Mouse (Mus musculus) hindbrain, embryonic 11.5 days (tissue): ENCODE data around the gene Bex4. TPM values are rescaled to one million over a fixed set of nuclear protein-coding genes. Genes with fewer than 3 reads are reported as not detected.

Experiments used
- ATAC-seq: fragments of 200-750 bp; cut with Nextera tagmentation; 2 replicates; pipeline ENCODE4 v1.8.0; 2017; ENCODE audit warnings: mild to moderate bottlenecking, moderate TSS enrichment, moderate library complexity; ENCODE audit not compliant: low FRiP score
- DNase-seq: peaks from one replicate; pipeline ENCODE4 v3.0.0-alpha.2; 2015; ENCODE audit warnings: low spot score
- H3K27ac ChIP-seq: fragments of 300-500 bp; sonication (generic); 2 replicates; pipeline ENCODE4 v1.5.1; 2014; ENCODE audit warnings: mild to moderate bottlenecking, low read depth, low read length
- H3K27me3 ChIP-seq: fragments of 300-500 bp; sonication (generic); 2 replicates; pipeline ENCODE4 v1.6.1; 2014; ENCODE audit warnings: mild to moderate bottlenecking, low read length, moderate library complexity, mixed read lengths; ENCODE audit not compliant: control insufficient read depth, insufficient read depth
- H3K36me3 ChIP-seq: fragments of 300-500 bp; sonication (generic); 2 replicates; pipeline ENCODE4 v1.6.1; 2014; ENCODE audit warnings: mild to moderate bottlenecking, low read length, moderate library complexity, mixed read lengths; ENCODE audit not compliant: control insufficient read depth, insufficient read depth
- H3K4me1 ChIP-seq: fragments of 300-500 bp; sonication (generic); replicated peaks from 2 replicates; pipeline ENCODE4 v1.6.1; 2014; ENCODE audit warnings: low read length, mixed read lengths; ENCODE audit not compliant: control insufficient read depth, insufficient read depth
- H3K4me2 ChIP-seq: fragments of 300-500 bp; sonication (generic); replicated peaks from 2 replicates; pipeline ENCODE4 v1.6.1; 2014; ENCODE audit warnings: mild to moderate bottlenecking, low read depth, low read length
- H3K4me3 ChIP-seq: fragments of 300-500 bp; sonication (generic); 2 replicates; pipeline ENCODE4 v1.5.1; 2014; ENCODE audit warnings: low read depth, low read length
- H3K9ac ChIP-seq: fragments of 300-500 bp; sonication (generic); 2 replicates; pipeline ENCODE4 v1.6.1; 2014; ENCODE audit warnings: low read depth, low read length
- H3K9me3 ChIP-seq: fragments of 300-500 bp; sonication (generic); 2 replicates; pipeline ENCODE4 v1.6.1; 2016; ENCODE audit warnings: low read length; ENCODE audit not compliant: control insufficient read depth
- WGBS: fragments of 180-500 bp; shearing (Covaris S2); extraction: QIAGEN DNeasy Blood & Tissue Kit; methylation state at CpG from one replicate; pipeline ENCODE4 v1.1.7; 2014; 5-methylcytosine and 5-hydroxymethylcytosine counted together
- polyA plus RNA-seq: library from polyadenylated mRNA; unstranded; fragments of >200 nt; fragmentation: Nextera tagmentation; extraction: Ambion mirVana; gene quantifications from 2 replicates; pipeline ENCODE4 v1.2.1, GENCODE M21; 2014

Gene Bex4
- polyA plus RNA-seq, 1 experiment from 2014 or later: 85.4 TPM

GRCm38 (mm10) chrX:136171189-136172117, 32.7 kb downstream of the Bex4 start:
- Histone ChIP-seq H3K27me3 (no peaks in the 10 kb centered on the region), H3K4me3 (peak overlapping the region; percentile 53), H3K4me2 (peak overlapping the region; percentile 48), H3K36me3 (no peaks in the 10 kb centered on the region), H3K4me1 (no peaks in the 10 kb centered on the region), H3K9ac (peak overlapping the region; percentile 64), H3K9me3 (no peaks in the 10 kb centered on the region), H3K27ac (peak overlapping the region; percentile 58)
- WGBS: 20% methylated on average over 24 of the region's 24 CpGs
- ATAC-seq: peak; percentile 65
- DNase-seq: peak; percentile 66

GRCm38 (mm10) chrX:136172118-136172551, 33.3 kb downstream of the Bex4 start, which contains the start of gene Tceal8:
Gene Tceal8 (minus strand): TSS chrX:136172342.
- 27% methylated on average over 10 of the region's 10 CpGs for WGBS

GRCm38 (mm10) chrX:136172786-136173185, 34.0 kb downstream of the Bex4 start:
- H3K4me3 ChIP-seq: peak overlapping the region; percentile 53
- H3K36me3 ChIP-seq: no peaks in the 10 kb centered on the region
- WGBS: 22% methylated on average over 10 of the region's 10 CpGs
- DNase-seq: peak; percentile 40
- H3K9ac ChIP-seq: no peak overlapping the region
- no peak overlapping the region for H3K4me2 ChIP-seq
- H3K4me1 ChIP-seq: no peaks in the 10 kb centered on the region
- no peaks in the 10 kb centered on the region for H3K27me3 ChIP-seq
- H3K9me3 ChIP-seq: no peaks in the 10 kb centered on the region
- no peak overlapping the region; the same call in 1 of the 2 replicates for H3K27ac ChIP-seq
- ATAC-seq: no peak

More at GRCm38 (mm10) chrX:136172118-136172551, 33.3 kb downstream of the Bex4 start, which contains the start of gene Tceal8:
- DNase-seq: peak; percentile 86
- no peaks in the 10 kb centered on the region for H3K4me1 ChIP-seq
- no peaks in the 10 kb centered on the region for H3K36me3 ChIP-seq
- peak within 1 kb of the TSS; percentile 80 for H3K27ac ChIP-seq
- ATAC-seq: peak; percentile 95
- H3K4me3 ChIP-seq: peak within 1 kb of the TSS; percentile 53
- H3K9me3 ChIP-seq: no peaks in the 10 kb centered on the region
- no peaks in the 10 kb centered on the region for H3K27me3 ChIP-seq
- H3K4me2 ChIP-seq: peak within 1 kb of the TSS; percentile 48
- H3K9ac ChIP-seq: peak within 1 kb of the TSS; percentile 64

- no peaks in the 10 kb centered on the region for H3K27me3 ChIP-seq
- H3K4me1 ChIP-seq: no peaks in the 10 kb centered on the region
- ATAC-seq: peak; percentile 69
- H3K27ac ChIP-seq: no peak overlapping the region
- H3K4me2 ChIP-seq: no peak overlapping the region
- H3K4me3 ChIP-seq: no peak overlapping the region
- WGBS: 16% methylated on average over 11 of the region's 11 CpGs
- peak; percentile 18 for DNase-seq
- no peaks in the 10 kb centered on the region for H3K9me3 ChIP-seq
- no peak overlapping the region for H3K9ac ChIP-seq
- no peaks in the 10 kb centered on the region for H3K36me3 ChIP-seq
Observed at GRCm38 (mm10) chrX:136180897-136181553, 42.2 kb downstream of the Bex4 start.

- no peaks in the 10 kb centered on the region for H3K9me3 ChIP-seq
- no peaks in the 10 kb centered on the region for H3K36me3 ChIP-seq
- no peak for ATAC-seq
- H3K4me3 ChIP-seq: no peak overlapping the region
- H3K27ac ChIP-seq: no peak overlapping the region
- H3K4me2 ChIP-seq: no peak overlapping the region
- no peaks in the 10 kb centered on the region for H3K27me3 ChIP-seq
- DNase-seq: no peak
- 76% methylated on average over 1 of the region's 1 CpGs for WGBS
- no peaks in the 10 kb centered on the region for H3K4me1 ChIP-seq
- no peak overlapping the region for H3K9ac ChIP-seq
Observed at GRCm38 (mm10) chrX:136183107-136183506, 44.3 kb downstream of the Bex4 start.

Other genes starting within 250 kb of the Bex4 start
- gene Arxes2, start 145.2 kb upstream of the Bex4 start, polyA plus RNA-seq: 125 and 140 TPM in 2 replicates
- gene Arxes1, start 105.6 kb upstream of the Bex4 start, polyA plus RNA-seq: 44.0 and 53.1 TPM in 2 replicates
- 305 and 309 TPM in 2 replicates for gene Bex2, start 70.8 kb upstream of the Bex4 start, polyA plus RNA-seq
- gene Nxf3, start 53.7 kb upstream of the Bex4 start, polyA plus RNA-seq: not detected in 2 replicates
- 227 and 238 TPM in 2 replicates for gene Tceal8, start 33.3 kb downstream of the Bex4 start, polyA plus RNA-seq
- 2.6 TPM in 2 replicates for gene Tceal5, start 64.9 kb downstream of the Bex4 start, polyA plus RNA-seq
- 0.82 and 1.3 TPM in 2 replicates for gene Tceal7, start 75.8 kb downstream of the Bex4 start, polyA plus RNA-seq
- gene Bex1, start 76.5 kb downstream of the Bex4 start, polyA plus RNA-seq: 99.1 and 107 TPM in 2 replicates
- gene Tceal9, start 106.1 kb downstream of the Bex4 start, polyA plus RNA-seq: 460 and 466 TPM in 2 replicates
- 733 and 747 TPM in 2 replicates for gene Bex3, start 131.3 kb downstream of the Bex4 start, polyA plus RNA-seq